In the genomic region with DNA sequence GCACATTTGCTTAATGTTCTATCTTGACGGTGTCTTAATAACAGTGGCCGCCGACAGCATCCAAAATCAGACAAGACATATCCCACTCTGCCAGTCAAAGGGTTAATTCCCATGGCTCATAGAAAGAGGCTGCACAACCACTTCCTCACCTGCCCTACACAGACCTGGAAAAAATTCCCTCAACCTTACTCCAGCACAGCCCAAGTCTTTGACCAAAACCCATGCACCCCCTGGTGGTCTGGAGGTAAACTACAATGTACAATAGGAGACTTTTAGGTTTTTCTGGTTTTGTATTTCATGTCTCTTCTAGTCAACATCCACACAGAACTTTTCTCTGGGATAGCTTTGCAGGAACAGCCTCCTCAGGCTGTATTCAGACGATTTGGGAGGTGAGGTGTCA, we compare ENCODE assay signal across 8 mouse cellular contexts. TPM values are rescaled to one million over a fixed set of nuclear protein-coding genes. Genes with fewer than 3 reads are reported as not detected.
DNase-seq lines count a peak whose midpoint lies in the region; ATAC-seq and TF ChIP-seq lines count a peak whose summit lies in the region.

No protein-coding gene starts in this region.

- WGBS in heart, adult 2 months = 56% methylated on average over 4 of the region's 4 CpGs
- 66% methylated on average over 4 of the region's 4 CpGs for WGBS in heart, embryonic 16.5 days
- WGBS in midbrain, postnatal 0 days = 78% methylated on average over 4 of the region's 4 CpGs

- TF ChIP-seq EP300 in heart, adult 2 months (IDR thresholded peaks at IDR 0.05; ENCODE audit: insufficient read depth, low read depth, low read length) = no peak
- TF ChIP-seq EP300 in MEL (IDR thresholded peaks at IDR 0.05; ENCODE audit: low read depth in 1 of 2, low read length in 2 of 2) = no peak

- DNase-seq in heart, adult 2 months = peak; percentile 38 to 58
- DNase-seq in heart, postnatal 25 days (ENCODE audit: low spot score) = no peak
- DNase-seq in MEL (ENCODE audit: low read depth, low spot score) = peak; percentile 73
- peak; percentile 43 for DNase-seq in cerebellum, adult 9-10 months
- DNase-seq in left cerebral cortex, postnatal 4 days = peak; percentile 46
- peak; percentile 59 for DNase-seq in midbrain, postnatal 0 days (ENCODE audit: low spot score)
- peak; percentile 68 for DNase-seq in thymus, postnatal 14 days

- H3K79me2 ChIP-seq in heart, adult 2 months (replicated peaks; ENCODE audit: control insufficient read depth, insufficient read depth, low read length) = no peaks in the 10 kb centered on the region
- no peaks in the 10 kb centered on the region for H3K79me2 ChIP-seq in MEL (ENCODE audit: control insufficient read depth, insufficient read depth, low read length, poor library complexity)

- no peak overlapping the region for H3K9ac ChIP-seq in heart, adult 2 months (ENCODE audit: low read depth, low read length)
- no peak overlapping the region for H3K9ac ChIP-seq in MEL (ENCODE audit: control insufficient read depth, low read depth, low read length, poor library complexity, severe bottlenecking)
- H3K9ac ChIP-seq in heart, embryonic 16.5 days (ENCODE audit: low read length) = no peak overlapping the region
- no peak overlapping the region for H3K9ac ChIP-seq in midbrain, postnatal 0 days (replicated peaks; ENCODE audit: low read length, poor library complexity, severe bottlenecking)

- no peak overlapping the region for H3K4me2 ChIP-seq in heart, embryonic 16.5 days (ENCODE audit: low read depth, low read length)
- no peak overlapping the region for H3K4me2 ChIP-seq in midbrain, postnatal 0 days (ENCODE audit: low read depth, low read length, poor library complexity, severe bottlenecking)

- intact Hi-C loops in heart, adult 2 months (cut with DNase I) = loop anchor here (1.0 to 10.0 kb wide), 4 partner anchors 38 to 680 kb away; no protein-coding TSS in a partner anchor
- intact Hi-C loops in heart, postnatal 25 days (cut with DNase I) = loop anchor here (1.0 to 5.0 kb wide), 5 partner anchors 17 to 113 kb away; no protein-coding TSS in a partner anchor
- intact Hi-C loops in left cerebral cortex, postnatal 4 days (cut with DNase I) = no loop called here

- TF ChIP-seq RAD21 in MEL (IDR thresholded peaks at IDR 0.05; ENCODE audit: low read depth, low read length) = peak; percentile 82

- no peak overlapping the region for H3K4me3 ChIP-seq in heart, adult 2 months
- no peak overlapping the region for H3K4me3 ChIP-seq in MEL (ENCODE audit: control insufficient read depth in 1 of 2, insufficient read depth in 1 of 2, low read depth in 2 of 2, low read length in 2 of 2)
- no peak overlapping the region for H3K4me3 ChIP-seq in heart, embryonic 16.5 days (ENCODE audit: low read length)
- H3K4me3 ChIP-seq in midbrain, postnatal 0 days (ENCODE audit: low read depth, low read length) = no peak overlapping the region

- peak; percentile 92 for TF ChIP-seq CTCF in heart, adult 2 months (IDR thresholded peaks at IDR 0.05)
- TF ChIP-seq CTCF in MEL (IDR thresholded peaks at IDR 0.05 in 2 of 3, conservative IDR thresholded peaks at IDR 0.05 in 1 of 3; ENCODE audit: control insufficient read depth in 1 of 3, insufficient read depth in 1 of 3, low read depth in 2 of 3, low read length in 3 of 3, poor library complexity in 1 of 3, severe bottlenecking in 1 of 3) = peak; percentile 64 to 91 (median 87)
- peak; percentile 75 for TF ChIP-seq CTCF in midbrain, postnatal 0 days (IDR thresholded peaks at IDR 0.05)

- 0 out of 2 replicates have a peak, but pooled peaks have one; percentile 34 for ATAC-seq in heart, embryonic 16.5 days (replicated peaks; ENCODE audit: extremely low read depth, insufficient read depth, low FRiP score)
- ATAC-seq in midbrain, postnatal 0 days (ENCODE audit: low FRiP score) = 0 out of 2 replicates have a peak, but pooled peaks have one; percentile 31

- no peaks in the 10 kb centered on the region for H3K9me3 ChIP-seq in MEL (replicated peaks; ENCODE audit: insufficient read depth, low read length)
- H3K9me3 ChIP-seq in heart, embryonic 16.5 days (replicated peaks; ENCODE audit: control insufficient read depth, low read length) = no peaks in the 10 kb centered on the region
- H3K9me3 ChIP-seq in midbrain, postnatal 0 days (ENCODE audit: low read length) = no peaks in the 10 kb centered on the region

- no peak for TF ChIP-seq POLR2A in heart, adult 2 months (IDR thresholded peaks at IDR 0.05; ENCODE audit: insufficient read depth, low read depth, low read length)
- TF ChIP-seq POLR2A in MEL (IDR thresholded peaks at IDR 0.05; ENCODE audit: control insufficient read depth in 1 of 2, insufficient read depth in 1 of 2, low read depth in 1 of 2, low read length in 2 of 2, poor library complexity in 1 of 2) = no peak

- no peak overlapping the region for H3K27ac ChIP-seq in heart, adult 2 months
- H3K27ac ChIP-seq in MEL (ENCODE audit: control insufficient read depth, low read depth, low read length) = no peak overlapping the region
- H3K27ac ChIP-seq in heart, embryonic 16.5 days (ENCODE audit: low read length) = no peak overlapping the region
- no peak overlapping the region for H3K27ac ChIP-seq in midbrain, postnatal 0 days (ENCODE audit: low read depth, low read length)

- no peaks in the 10 kb centered on the region for H3K4me1 ChIP-seq in heart, adult 2 months (ENCODE audit: control insufficient read depth, insufficient read depth, low read length)
- no peaks in the 10 kb centered on the region for H3K4me1 ChIP-seq in MEL (ENCODE audit: control insufficient read depth in 1 of 2, insufficient read depth in 2 of 2, low read length in 2 of 2)
- peaks cover 3% of the 10 kb centered on the region for H3K4me1 ChIP-seq in heart, embryonic 16.5 days (ENCODE audit: control insufficient read depth, insufficient read depth, low read length)
- no peaks in the 10 kb centered on the region for H3K4me1 ChIP-seq in midbrain, postnatal 0 days (ENCODE audit: insufficient read depth, low read length)

- no peaks in the 10 kb centered on the region for H3K27me3 ChIP-seq in heart, adult 2 months (ENCODE audit: control insufficient read depth, insufficient read depth, low read length)
- peaks cover 0 to 2% of the 10 kb centered on the region in 2 experiments; a peak in 3 of 4 replicates for H3K27me3 ChIP-seq in MEL (ENCODE audit: control insufficient read depth in 1 of 2, insufficient read depth in 2 of 2, low read length in 2 of 2)
- no peaks in the 10 kb centered on the region for H3K27me3 ChIP-seq in heart, embryonic 16.5 days (ENCODE audit: control insufficient read depth, insufficient read depth, low read length)
- no peaks in the 10 kb centered on the region for H3K27me3 ChIP-seq in midbrain, postnatal 0 days (ENCODE audit: insufficient read depth, low read length)

- no peaks in the 10 kb centered on the region for H3K36me3 ChIP-seq in heart, adult 2 months (ENCODE audit: control insufficient read depth, insufficient read depth, low read length)
- no peaks in the 10 kb centered on the region for H3K36me3 ChIP-seq in MEL (ENCODE audit: control insufficient read depth in 1 of 2, insufficient read depth in 2 of 2, low read length in 2 of 2)
- H3K36me3 ChIP-seq in heart, embryonic 16.5 days (ENCODE audit: control insufficient read depth, insufficient read depth) = no peaks in the 10 kb centered on the region
- no peaks in the 10 kb centered on the region for H3K36me3 ChIP-seq in midbrain, postnatal 0 days (ENCODE audit: insufficient read depth, low read length)

TF ChIP-seq in MEL, 35 proteins besides CTCF, POLR2A, EP300 and RAD21:
- TF ChIP-seq SMC3 (IDR thresholded peaks at IDR 0.05; ENCODE audit: low read depth, low read length) (peak; percentile 100), MEF2A (IDR thresholded peaks at IDR 0.05; ENCODE audit: extremely low read depth, insufficient replicate concordance, low read depth, low read length, poor library complexity, severe bottlenecking) (no peak), ZC3H11A (IDR thresholded peaks at IDR 0.05; ENCODE audit: low read depth, low read length) (peak; percentile 93), KAT2A (conservative IDR thresholded peaks at IDR 0.05; ENCODE audit: low read depth, low read length) (no peak), GATA1 (IDR thresholded peaks at IDR 0.05; ENCODE audit: low read depth, low read length) (no peak), TAL1 (IDR thresholded peaks at IDR 0.05; ENCODE audit: low read length) (no peak), ZNF384 (IDR thresholded peaks at IDR 0.05; ENCODE audit: low read depth, low read length) (peak; percentile 38; the same call in 1 of the 2 replicates), TBP (IDR thresholded peaks at IDR 0.05; ENCODE audit: low read depth, low read length) (0 out of 2 replicates have a peak, but pooled peaks have one; percentile 20), USF1 (IDR thresholded peaks at IDR 0.05; ENCODE audit: low read depth, low read length) (no peak), POLR2AphosphoS5 (IDR thresholded peaks at IDR 0.05; ENCODE audit: borderline replicate concordance, low read depth, low read length) (no peak), UBTF (IDR thresholded peaks at IDR 0.05; ENCODE audit: borderline replicate concordance, insufficient read depth, low read depth, low read length) (no peak)
TF ChIP-seq in MEL: peak in this region for 4.

RNA-seq across cellular contexts. Expression of a gene that starts 32.8 kb away (rescaled TPM):
- 10 to 100 TPM; 76.8 to 79.8 TPM for total RNA-seq in heart, adult 2 months (2021)
- polyA plus RNA-seq in heart, adult 2 months (2012; rRNA removed) = 77.8 and 93.2 TPM in 2 replicates
- 10 to 100 TPM; 79.9 to 87.0 TPM for total RNA-seq in heart, postnatal 25 days (2021)
- total RNA-seq in MEL (2012; rRNA removed) = 51.3 and 54.4 TPM in 2 replicates
- 100 to 1,000 TPM; 108 to 199 TPM for polyA plus RNA-seq in MEL (2012; ENCODE audit: insufficient read depth in 1 of 2, insufficient read length in 2 of 2, low read depth in 1 of 2, low replicate concordance in 2 of 2, missing spikeins in 1 of 2)
- polyA plus RNA-seq in heart, embryonic 16.5 days (2015; fragmentation: Nextera tagmentation; extraction: Ambion mirVana) = 89.4 and 103 TPM in 2 replicates
- total RNA-seq in left cerebral cortex, postnatal 4 days (2021) = 100 to 1,000 TPM; 227 to 235 TPM
- total RNA-seq in midbrain, postnatal 0 days (2014; rRNA removed) = 245 and 300 TPM in 2 replicates
- polyA plus RNA-seq in midbrain, postnatal 0 days (2015; fragmentation: Nextera tagmentation; extraction: Ambion mirVana) = 198 and 212 TPM in 2 replicates
